Mouse (Mus musculus) neural tube, embryonic 12.5 days (tissue): ENCODE results near the gene Fmo6. TPM values are rescaled to one million over a fixed set of nuclear protein-coding genes. Genes with fewer than 3 reads are reported as not detected.

ENCODE experiments used
- ATAC-seq: fragments of 200-750 bp; cut with Nextera tagmentation; 2 replicates; pipeline ENCODE4 v1.8.0; 2017; ENCODE audit warnings: low read depth, mild to moderate bottlenecking, moderate TSS enrichment, moderate library complexity; ENCODE audit not compliant: low FRiP score
- H3K27ac ChIP-seq: fragments of 300-500 bp; sonication (generic); 2 replicates; pipeline ENCODE4 v1.5.1; 2016
- H3K27me3 ChIP-seq: fragments of 300-500 bp; sonication (generic); replicated peaks from 2 replicates; pipeline ENCODE4 v1.6.1; 2016; ENCODE audit warnings: mild to moderate bottlenecking
- H3K36me3 ChIP-seq: fragments of 300-500 bp; sonication (generic); 2 replicates; pipeline ENCODE4 v1.6.1; 2016; ENCODE audit warnings: mild to moderate bottlenecking
- H3K4me1 ChIP-seq: fragments of 300-500 bp; sonication (generic); 2 replicates; pipeline ENCODE4 v1.6.1; 2016
- H3K4me2 ChIP-seq: fragments of 300-500 bp; sonication (generic); replicated peaks from 2 replicates; pipeline ENCODE4 v1.6.1; 2016; ENCODE audit warnings: mild to moderate bottlenecking
- H3K4me3 ChIP-seq: fragments of 300-500 bp; sonication (generic); 2 replicates; pipeline ENCODE4 v1.5.1; 2016
- H3K9ac ChIP-seq: fragments of 300-500 bp; sonication (generic); 2 replicates; pipeline ENCODE4 v1.6.1; 2016; ENCODE audit warnings: mild to moderate bottlenecking
- H3K9me3 ChIP-seq: fragments of 300-500 bp; sonication (generic); 2 replicates; pipeline ENCODE4 v1.6.1; 2016; ENCODE audit warnings: mild to moderate bottlenecking
- WGBS: fragments of 180-500 bp; shearing (Covaris S2); methylation state at CpG from one replicate; pipeline ENCODE4 v1.1.7; 2016; 5-methylcytosine and 5-hydroxymethylcytosine counted together
- polyA plus RNA-seq: library from polyadenylated mRNA; unstranded; fragments of >200 nt; fragmentation: Nextera tagmentation; extraction: Ambion mirVana; gene quantifications from 2 replicates; pipeline ENCODE4 v1.2.1, GENCODE M21; 2016

Fmo6 gene
- polyA plus RNA-seq, 1 experiment from 2014 or later, result not detected

GRCm38 (mm10) chr1:162937970-162938695 is 818 bp upstream of the Fmo6 start:
- Histone ChIP-seq H3K4me2 (no peak overlapping the region), H3K27me3 (no peaks in the 10 kb centered on the region), H3K36me3 (no peaks in the 10 kb centered on the region), H3K4me3 (no peak overlapping the region), H3K9ac (no peak overlapping the region), H3K9me3 (no peaks in the 10 kb centered on the region), H3K4me1 (no peaks in the 10 kb centered on the region), H3K27ac (no peak overlapping the region)
- no peak for ATAC-seq
- WGBS, result 80% methylated on average over 5 of the region's 5 CpGs

DNA sequence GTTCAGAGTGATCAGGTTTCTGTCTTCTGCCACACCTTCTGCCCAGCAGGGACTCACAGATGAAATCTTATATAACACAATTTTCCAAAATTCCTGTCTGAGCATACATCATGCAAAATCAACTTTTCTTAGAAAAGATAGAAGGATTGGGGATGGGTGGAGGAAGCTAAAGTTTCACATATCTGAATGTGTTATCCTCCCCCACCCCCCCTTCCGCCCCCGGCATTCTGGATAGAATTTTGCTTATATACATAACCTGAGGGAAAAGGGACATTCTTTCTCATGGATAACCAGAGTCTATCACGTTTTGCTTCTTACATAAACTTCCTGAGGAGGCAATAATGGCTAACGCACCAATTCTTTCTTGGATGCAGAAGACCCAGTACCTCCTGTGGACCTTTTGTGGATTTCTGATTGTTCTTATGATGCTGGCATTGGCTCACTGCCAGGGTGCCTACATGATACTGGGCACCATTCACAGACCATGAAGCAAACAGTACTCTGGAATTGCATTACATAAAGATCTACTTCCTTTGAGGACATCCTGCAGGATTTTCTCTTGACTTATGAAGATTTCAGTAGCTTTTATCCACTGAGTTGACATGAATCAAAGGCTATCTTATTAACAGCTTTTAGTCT is 2.8 kb downstream of the Fmo6 start:
- H3K27ac ChIP-seq, result no peak overlapping the region
- no peak overlapping the region for H3K4me3 ChIP-seq
- no peaks in the 10 kb centered on the region for H3K4me1 ChIP-seq
- no peaks in the 10 kb centered on the region for H3K9me3 ChIP-seq
- H3K4me2 ChIP-seq, result no peak overlapping the region
- H3K27me3 ChIP-seq, result no peaks in the 10 kb centered on the region
- ATAC-seq, result no peak
- H3K36me3 ChIP-seq, result no peaks in the 10 kb centered on the region
- H3K9ac ChIP-seq, result no peak overlapping the region
- 75% methylated on average over 4 of the region's 4 CpGs for WGBS

GRCm38 (mm10) chr1:162932386-162932785 is 4.9 kb downstream of the Fmo6 start:
- H3K9ac ChIP-seq, result no peak overlapping the region
- H3K4me1 ChIP-seq, result no peaks in the 10 kb centered on the region
- ATAC-seq, result no peak
- H3K4me2 ChIP-seq, result no peak overlapping the region
- no peaks in the 10 kb centered on the region for H3K36me3 ChIP-seq
- H3K4me3 ChIP-seq, result no peak overlapping the region
- no peak overlapping the region for H3K27ac ChIP-seq
- WGBS, result 88% methylated on average over 4 of the region's 4 CpGs
- no peaks in the 10 kb centered on the region for H3K27me3 ChIP-seq
- H3K9me3 ChIP-seq, result no peaks in the 10 kb centered on the region

DNA sequence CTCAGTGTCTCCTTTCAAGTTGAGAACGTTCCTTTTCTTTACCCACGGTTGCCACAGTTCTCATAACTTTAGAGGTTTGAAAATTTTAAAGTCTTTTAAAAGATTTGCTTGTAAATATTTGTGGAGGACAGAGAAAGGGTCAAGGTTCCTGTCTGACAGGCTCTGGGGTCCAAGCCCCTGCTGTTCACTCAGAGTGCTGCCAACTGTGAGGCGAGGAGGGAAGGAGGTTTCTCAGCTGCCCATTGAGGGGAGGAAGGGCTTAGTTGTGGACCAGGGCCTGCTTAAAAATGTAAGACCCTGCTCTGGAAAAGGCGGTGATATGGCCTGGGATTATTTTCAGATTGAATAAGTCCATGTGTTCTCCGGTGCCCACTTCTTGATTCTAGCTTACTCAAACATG is 5.4 kb downstream of the Fmo6 start:
- 84% methylated on average over 5 of the region's 5 CpGs for WGBS
- no peak overlapping the region for H3K27ac ChIP-seq
- no peaks in the 10 kb centered on the region for H3K27me3 ChIP-seq
- no peak overlapping the region for H3K9ac ChIP-seq
- no peak for ATAC-seq
- no peaks in the 10 kb centered on the region for H3K36me3 ChIP-seq
- no peak overlapping the region for H3K4me2 ChIP-seq
- H3K4me3 ChIP-seq, result no peak overlapping the region
- H3K9me3 ChIP-seq, result no peaks in the 10 kb centered on the region
- H3K4me1 ChIP-seq, result no peaks in the 10 kb centered on the region

- H3K27me3 ChIP-seq, result no peaks in the 10 kb centered on the region
- WGBS, result 86% methylated on average over 4 of the region's 4 CpGs
- no peak overlapping the region for H3K4me2 ChIP-seq
- H3K9me3 ChIP-seq, result no peaks in the 10 kb centered on the region
- H3K27ac ChIP-seq, result no peak overlapping the region
- no peaks in the 10 kb centered on the region for H3K4me1 ChIP-seq
- no peak for ATAC-seq
- H3K9ac ChIP-seq, result no peak overlapping the region
- H3K36me3 ChIP-seq, result no peaks in the 10 kb centered on the region
- no peak overlapping the region for H3K4me3 ChIP-seq
Observed at GRCm38 (mm10) chr1:162931310-162931875, 5.9 kb downstream of the Fmo6 start.

GRCm38 (mm10) chr1:162930631-162931030 is 6.7 kb downstream of the Fmo6 start:
- Histone ChIP-seq H3K9me3 (no peaks in the 10 kb centered on the region), H3K27me3 (no peaks in the 10 kb centered on the region), H3K4me2 (no peak overlapping the region), H3K27ac (no peak overlapping the region), H3K4me3 (no peak overlapping the region), H3K36me3 (no peaks in the 10 kb centered on the region), H3K4me1 (no peaks in the 10 kb centered on the region), H3K9ac (no peak overlapping the region)
- no peak for ATAC-seq
- WGBS, result 75% methylated on average over 2 of the region's 2 CpGs

- Histone ChIP-seq H3K27me3 (no peaks in the 10 kb centered on the region), H3K9ac (no peak overlapping the region), H3K4me1 (no peaks in the 10 kb centered on the region), H3K9me3 (no peaks in the 10 kb centered on the region), H3K4me2 (no peak overlapping the region), H3K36me3 (no peaks in the 10 kb centered on the region), H3K4me3 (no peak overlapping the region), H3K27ac (no peak overlapping the region)
- 94% methylated on average over 3 of the region's 3 CpGs for WGBS
- ATAC-seq, result no peak
Observed at GRCm38 (mm10) chr1:162929146-162929545, 8.2 kb downstream of the Fmo6 start.

DNA sequence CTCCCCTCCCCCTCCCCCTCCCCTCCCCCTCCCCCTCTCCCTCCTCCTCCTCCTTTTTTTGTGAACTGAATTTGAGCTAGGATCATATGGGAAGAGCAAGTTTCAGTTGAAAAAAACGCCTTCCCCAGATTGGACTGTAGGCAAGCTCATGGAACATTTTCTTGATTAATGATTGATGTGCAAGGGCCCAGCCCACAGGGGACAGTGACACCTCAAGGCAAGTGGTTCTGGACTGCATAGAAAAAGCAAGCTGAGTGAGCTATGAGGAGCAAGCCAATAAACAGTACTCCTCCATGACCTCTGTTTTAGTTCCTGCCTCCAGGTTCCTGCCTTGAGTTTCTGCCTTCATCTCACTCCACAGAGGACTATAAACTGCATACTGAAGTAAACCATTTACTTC is 12.2 kb downstream of the Fmo6 start:
- no peak for ATAC-seq
- Histone ChIP-seq H3K27me3 (no peaks in the 10 kb centered on the region), H3K4me1 (no peaks in the 10 kb centered on the region), H3K4me3 (no peak overlapping the region), H3K9ac (no peak overlapping the region), H3K36me3 (no peaks in the 10 kb centered on the region), H3K4me2 (no peak overlapping the region), H3K9me3 (no peaks in the 10 kb centered on the region), H3K27ac (no peak overlapping the region)
- 69% methylated on average over 1 of the region's 1 CpGs for WGBS

DNA sequence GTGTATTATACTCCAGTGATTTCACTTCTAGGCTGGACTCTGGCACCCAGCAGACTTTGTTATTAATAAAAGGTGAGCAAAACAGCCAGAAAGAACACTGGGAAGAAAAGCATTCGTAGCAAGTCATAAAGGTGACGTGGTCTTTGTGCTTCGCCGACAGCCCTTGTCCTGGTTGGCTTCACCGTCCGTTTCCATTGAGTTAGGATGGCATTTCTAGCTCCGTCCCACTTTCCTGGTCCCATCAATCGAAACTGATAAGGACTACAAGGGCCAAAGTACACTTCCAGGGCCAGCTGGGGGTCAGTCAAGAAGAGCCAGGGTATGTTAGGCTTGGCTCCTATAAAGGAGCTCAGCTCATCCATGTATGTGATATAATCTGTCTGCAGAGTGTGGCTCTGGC is 20.7 kb downstream of the Fmo6 start:
- no peak overlapping the region for H3K27ac ChIP-seq
- H3K9me3 ChIP-seq, result no peaks in the 10 kb centered on the region
- no peak overlapping the region for H3K9ac ChIP-seq
- WGBS, result 85% methylated on average over 8 of the region's 8 CpGs
- no peaks in the 10 kb centered on the region for H3K36me3 ChIP-seq
- H3K4me3 ChIP-seq, result no peak overlapping the region
- H3K4me1 ChIP-seq, result no peaks in the 10 kb centered on the region
- ATAC-seq, result no peak
- H3K27me3 ChIP-seq, result no peaks in the 10 kb centered on the region
- no peak overlapping the region for H3K4me2 ChIP-seq

- ATAC-seq, result no peak
- H3K4me1 ChIP-seq, result no peaks in the 10 kb centered on the region
- H3K4me2 ChIP-seq, result no peak overlapping the region
- no peaks in the 10 kb centered on the region for H3K9me3 ChIP-seq
- H3K9ac ChIP-seq, result no peak overlapping the region
- no peaks in the 10 kb centered on the region for H3K36me3 ChIP-seq
- no peak overlapping the region for H3K27ac ChIP-seq
- no peak overlapping the region for H3K4me3 ChIP-seq
- 87% methylated on average over 4 of the region's 4 CpGs for WGBS
- H3K27me3 ChIP-seq, result no peaks in the 10 kb centered on the region
Observed at GRCm38 (mm10) chr1:162914932-162915556, 22.3 kb downstream of the Fmo6 start.

GRCm38 (mm10) chr1:162912085-162912484 is 25.2 kb downstream of the Fmo6 start:
- Histone ChIP-seq H3K4me2 (no peak overlapping the region), H3K36me3 (no peaks in the 10 kb centered on the region), H3K4me3 (no peak overlapping the region), H3K27ac (no peak overlapping the region), H3K27me3 (no peaks in the 10 kb centered on the region), H3K9me3 (no peaks in the 10 kb centered on the region), H3K4me1 (no peaks in the 10 kb centered on the region), H3K9ac (no peak overlapping the region)
- ATAC-seq, result no peak

- Histone ChIP-seq H3K27me3 (no peaks in the 10 kb centered on the region), H3K36me3 (no peaks in the 10 kb centered on the region), H3K27ac (no peak overlapping the region), H3K9ac (no peak overlapping the region), H3K4me2 (no peak overlapping the region), H3K4me3 (no peak overlapping the region), H3K9me3 (no peaks in the 10 kb centered on the region), H3K4me1 (no peaks in the 10 kb centered on the region)
- 0 out of 2 replicates have a peak, but pooled peaks have one; percentile 71 for ATAC-seq
- 70% methylated on average over 4 of the region's 4 CpGs for WGBS
Observed at GRCm38 (mm10) chr1:162901879-162902278, 35.4 kb downstream of the Fmo6 start.
